Mouse (Mus musculus) skeletal muscle tissue, adult 2 months (tissue): ENCODE results near the gene Tnfaip6.
"Not testable (repeated sequence)": the region's sequence is repeated elsewhere in the genome, so short reads cannot be mapped to it uniquely, and the experiment has no call there.

Source experiments
- DNase-seq: peaks from one replicate; pipeline ENCODE4 v3.0.0-alpha.2; 2012; ENCODE audit warnings: low read depth, low spot score

Tnfaip6 gene

DNA sequence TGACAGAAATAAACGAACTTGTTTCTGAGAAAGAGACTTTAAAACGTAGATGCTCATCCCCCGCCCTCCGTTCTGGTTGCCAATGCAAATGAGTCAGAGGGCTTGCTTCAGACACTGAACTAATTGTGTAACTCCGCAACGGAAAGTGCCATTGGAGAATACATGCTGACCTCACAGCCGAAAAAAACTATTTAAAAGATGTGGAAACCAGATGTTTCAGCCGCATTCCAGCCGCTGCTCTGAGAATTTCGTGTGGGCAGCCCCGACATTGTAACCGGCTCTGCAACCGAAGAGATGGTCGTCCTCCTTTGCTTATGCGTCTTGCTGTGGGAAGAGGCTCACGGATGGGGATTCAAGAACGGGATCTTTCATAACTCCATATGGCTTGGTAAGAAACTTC lies at the start of gene Tnfaip6:
Tnfaip6 (plus strand) TSS at position 128 of the 400 bp plus-strand sequence.
- DNase-seq: peak; percentile 82

DNA sequence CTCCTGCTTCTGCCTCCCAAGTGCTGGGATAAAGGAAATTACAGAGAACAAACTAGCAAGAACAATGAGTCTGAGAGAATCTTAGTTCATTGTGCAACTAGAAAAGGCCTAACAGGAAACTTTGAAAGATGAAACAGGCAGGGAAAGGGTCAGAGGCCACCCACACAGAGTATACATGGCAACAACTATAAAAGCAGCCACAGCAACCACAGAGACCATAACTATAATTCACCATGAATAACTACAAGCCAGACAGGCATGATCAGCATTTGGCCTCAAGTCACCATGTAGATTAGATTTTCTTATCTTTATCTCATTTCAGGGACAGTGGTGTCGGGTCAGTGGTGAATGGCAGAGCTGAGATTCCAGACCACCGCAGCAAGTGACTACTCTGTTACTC lies 48.2 kb upstream of the Tnfaip6 start:
- DNase-seq: no peak

DNA sequence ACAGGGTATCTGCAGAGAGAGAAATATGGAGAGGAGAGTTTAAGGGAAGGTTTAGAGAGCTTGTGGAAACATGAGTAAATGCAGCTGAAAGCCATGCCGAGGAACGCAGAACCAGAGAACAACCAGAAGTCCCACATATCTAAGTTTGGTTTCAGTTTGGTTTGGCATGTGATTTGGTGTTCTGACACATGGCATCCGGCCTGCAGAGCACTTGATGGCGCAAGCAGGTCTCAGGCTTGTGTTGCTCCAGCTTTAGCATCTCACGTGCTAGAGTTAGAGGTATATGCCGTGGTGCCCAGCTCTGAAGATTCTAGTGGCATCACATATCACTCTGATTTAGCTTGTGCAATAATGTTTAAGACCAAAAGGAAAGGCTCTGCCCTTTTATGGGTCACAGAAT lies 46.4 kb upstream of the Tnfaip6 start:
- DNase-seq: no peak

DNA sequence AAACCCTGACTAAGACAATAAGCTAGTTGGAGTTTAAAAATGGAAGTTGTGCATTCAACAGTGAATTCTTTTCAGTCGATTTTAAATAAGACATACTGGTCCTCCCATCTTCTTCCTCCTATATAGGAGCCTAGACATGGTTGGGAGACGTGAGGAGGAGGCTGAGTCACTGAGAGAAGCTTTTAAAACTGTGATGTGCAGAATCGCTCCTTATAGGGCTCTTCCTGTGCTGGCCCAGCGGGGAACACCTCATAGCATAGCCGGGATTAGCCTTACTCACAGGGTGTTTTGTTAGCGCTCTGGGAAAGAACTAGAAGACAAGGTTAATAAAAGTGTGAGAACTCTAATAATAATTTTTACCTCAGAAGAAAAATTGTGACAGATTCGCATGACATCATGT lies 37.8 kb upstream of the Tnfaip6 start:
- no peak for DNase-seq

DNA sequence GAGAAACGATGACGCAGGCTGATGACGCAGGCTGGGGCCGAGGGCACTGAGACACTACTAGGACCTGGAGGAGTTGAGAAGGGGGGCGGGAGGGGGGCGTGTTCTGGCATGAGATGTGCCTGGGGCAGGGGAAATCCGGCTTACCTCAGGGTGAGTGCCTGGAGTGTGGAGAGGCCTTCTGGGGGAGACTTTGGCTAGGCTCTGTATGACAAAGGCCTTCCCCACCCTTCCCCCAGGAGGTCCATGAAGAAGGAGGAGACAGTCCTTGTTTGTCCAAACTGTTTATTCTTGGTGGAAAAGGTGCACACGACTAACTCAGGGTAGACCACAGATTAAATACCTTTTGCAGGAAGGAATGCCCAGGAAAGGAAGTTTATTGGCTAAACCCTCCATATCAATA lies 36.3 kb upstream of the Tnfaip6 start:
- DNase-seq: no peak

DNA sequence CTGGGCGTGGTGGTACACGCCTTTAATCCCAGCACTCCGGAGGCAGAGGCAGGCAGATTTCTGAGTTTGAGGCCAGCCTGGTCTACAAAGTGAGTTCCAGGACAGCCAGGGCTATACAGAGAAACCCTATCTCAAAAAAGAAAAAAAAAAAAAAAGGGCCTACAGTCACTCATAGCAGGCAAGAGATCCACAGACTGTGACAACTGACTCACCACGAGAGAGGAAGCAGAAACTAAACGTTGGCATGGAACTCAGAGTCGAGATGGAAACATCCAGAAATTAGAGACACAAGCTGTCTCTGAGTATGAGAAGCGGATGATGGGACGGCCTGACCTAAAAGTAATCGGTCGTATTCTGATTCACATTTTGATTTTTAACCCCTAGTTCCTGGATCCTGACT lies 35.5 kb upstream of the Tnfaip6 start:
- not testable (repeated sequence) for DNase-seq

DNA sequence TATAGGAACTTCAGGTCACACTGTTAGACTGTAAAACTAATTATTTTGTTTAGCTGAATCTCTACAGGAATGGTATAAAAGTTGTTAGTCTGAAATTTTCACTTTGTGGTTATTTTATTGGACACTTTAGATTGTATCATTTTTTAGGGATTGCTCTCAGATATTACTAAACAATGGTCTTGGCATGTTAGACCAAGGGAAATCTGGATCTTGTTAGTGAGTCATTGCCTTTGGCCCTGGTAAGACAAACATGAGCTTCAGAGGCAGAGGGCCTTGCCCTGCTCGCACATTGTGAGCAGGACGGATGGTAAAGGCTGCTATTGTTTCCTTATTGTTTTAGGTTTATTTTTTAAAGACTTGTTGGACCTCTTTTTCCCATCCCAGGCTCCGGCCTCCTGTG lies 31.4 kb upstream of the Tnfaip6 start:
- DNase-seq: peak; percentile 64

DNA sequence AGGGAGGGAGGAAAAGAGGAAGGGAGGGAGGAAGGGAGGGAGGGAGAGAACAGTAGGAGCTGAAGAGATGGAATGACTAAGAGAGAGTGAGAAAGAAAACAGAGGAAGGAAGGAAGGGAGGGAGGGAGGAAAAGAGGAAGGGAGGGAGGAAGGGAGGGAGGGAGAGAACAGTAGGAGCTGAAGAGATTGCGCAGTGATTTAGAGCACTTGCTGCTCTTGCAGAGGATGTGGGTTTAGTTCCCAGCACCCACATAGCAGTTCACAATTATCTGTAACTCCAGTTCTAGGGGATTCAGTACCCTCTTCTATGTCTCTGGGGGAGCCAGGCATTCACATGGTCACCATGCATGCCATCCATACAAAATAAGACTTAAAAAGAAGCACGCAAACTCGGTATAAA lies 26.0 kb upstream of the Tnfaip6 start:
- DNase-seq: not testable (repeated sequence)

DNA sequence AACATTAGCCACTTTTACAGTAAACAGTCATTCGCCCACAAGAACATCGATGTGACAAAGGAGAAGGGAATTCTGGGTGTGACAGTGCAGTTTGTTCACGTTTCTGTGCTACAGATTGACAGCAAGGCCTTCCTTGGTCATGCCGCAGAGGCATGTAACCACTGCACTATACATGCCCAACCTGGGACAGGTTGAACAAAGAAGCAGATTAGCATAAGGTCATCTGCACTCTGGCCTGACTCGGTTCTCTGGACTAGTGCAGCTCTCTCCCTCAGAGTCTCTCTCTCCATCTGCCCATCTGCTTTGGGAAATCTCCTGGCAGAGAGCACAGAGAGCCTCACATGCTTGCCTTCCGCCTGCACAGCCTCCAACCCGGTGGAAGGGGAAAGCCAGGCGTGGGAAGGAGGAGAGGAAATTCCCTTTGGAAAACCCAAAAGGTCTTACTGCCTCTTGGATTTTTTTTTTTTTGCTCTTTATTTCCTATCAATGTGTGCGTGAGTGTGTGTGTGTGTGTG lies 24.4 kb upstream of the Tnfaip6 start:
- DNase-seq: peak; percentile 30

DNA sequence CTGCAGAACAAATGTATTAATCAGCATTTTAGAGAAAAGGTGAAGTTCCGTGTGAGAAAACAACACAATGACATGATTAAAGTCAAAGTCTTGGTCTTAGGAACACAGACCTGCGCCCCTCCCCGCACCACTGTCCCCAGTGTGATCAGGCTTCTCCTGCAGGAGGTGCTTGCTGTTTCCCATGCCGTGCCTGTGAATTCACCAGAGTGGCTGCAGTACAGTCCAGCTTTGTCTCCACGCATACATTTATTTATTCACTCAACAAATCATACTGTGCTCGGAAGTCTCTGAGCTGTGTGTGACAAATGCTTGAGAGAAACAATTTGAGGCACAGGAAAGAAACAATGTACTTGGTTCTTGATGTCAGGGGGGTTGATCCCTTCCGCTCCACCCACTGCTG lies 21.4 kb upstream of the Tnfaip6 start:
- no peak for DNase-seq

DNA sequence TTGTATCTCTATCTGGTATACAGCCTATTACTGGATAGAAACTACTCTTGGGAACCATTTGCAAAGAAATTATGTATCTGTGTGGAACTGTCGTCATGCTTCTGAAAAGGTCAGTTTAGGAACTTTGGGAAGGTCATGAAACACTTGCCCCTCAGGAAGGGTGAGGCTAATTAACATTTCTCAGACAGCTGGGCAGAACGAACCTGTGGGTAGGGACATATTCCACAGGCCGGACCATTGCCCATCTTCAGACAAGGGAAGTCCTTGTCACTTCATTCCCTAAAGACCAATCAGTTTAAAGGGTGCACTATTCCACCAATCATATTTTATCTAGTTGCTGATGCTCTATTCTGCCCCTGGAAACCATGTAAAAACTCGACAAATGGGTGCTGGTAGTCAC lies 10.7 kb upstream of the Tnfaip6 start:
- DNase-seq: no peak

DNA sequence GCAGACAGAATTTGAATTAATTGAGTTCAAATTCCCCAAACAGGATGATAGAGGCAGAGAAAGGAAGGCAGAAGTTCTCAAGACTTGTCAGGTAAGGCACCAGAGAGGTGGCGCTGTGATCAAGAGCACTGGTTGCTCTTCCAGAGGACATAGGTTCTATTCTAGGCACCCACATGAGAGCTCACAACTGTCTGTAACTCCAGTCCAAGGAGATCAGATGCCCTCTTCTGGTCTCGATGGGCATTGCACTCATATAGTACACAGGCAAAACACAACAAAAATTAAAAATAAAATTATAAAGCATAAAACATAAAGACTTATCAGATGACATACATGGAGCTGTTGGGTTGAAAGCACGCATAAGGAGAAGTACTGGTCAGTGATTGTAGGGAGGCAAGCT lies 8.4 kb upstream of the Tnfaip6 start:
- no peak for DNase-seq

DNA sequence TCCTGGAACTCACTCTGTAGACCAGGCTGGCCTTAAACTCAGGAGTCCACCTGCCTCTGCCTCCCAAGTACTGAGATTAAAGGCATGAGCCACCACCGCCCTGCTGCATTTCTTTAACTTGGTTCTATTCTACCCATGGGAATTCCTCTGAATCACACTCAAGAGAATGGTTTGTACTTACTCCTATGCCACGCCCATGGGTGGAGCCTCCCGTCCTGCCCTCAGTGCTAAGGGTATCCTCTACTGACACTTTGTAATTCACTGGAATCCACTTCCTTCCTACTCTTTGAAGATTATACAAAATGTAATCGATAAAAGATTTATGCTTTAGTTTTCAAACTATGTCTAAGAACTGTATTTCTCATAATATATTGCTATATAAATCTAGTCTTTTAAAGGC lies 6.3 kb upstream of the Tnfaip6 start:
- no peak for DNase-seq

DNA sequence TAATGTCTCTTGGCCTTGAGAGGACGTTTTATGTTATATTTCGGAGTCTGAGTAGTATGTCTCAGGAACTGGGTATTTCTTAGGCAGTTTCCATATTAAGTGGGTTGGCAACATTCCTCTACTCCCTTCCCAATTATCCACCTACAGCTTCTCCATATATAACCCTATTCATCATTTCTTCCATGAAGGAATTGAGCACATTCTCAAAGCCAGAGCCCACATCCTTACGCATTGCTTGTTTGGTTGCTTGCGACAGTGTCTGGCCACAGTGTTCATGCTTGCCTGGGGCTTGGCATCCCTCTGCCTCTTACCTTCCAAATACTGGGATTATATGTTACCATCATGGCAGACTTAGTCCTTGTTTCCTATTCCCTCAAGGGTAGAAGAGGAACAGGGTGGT lies 3.2 kb upstream of the Tnfaip6 start:
- DNase-seq: no peak

DNA sequence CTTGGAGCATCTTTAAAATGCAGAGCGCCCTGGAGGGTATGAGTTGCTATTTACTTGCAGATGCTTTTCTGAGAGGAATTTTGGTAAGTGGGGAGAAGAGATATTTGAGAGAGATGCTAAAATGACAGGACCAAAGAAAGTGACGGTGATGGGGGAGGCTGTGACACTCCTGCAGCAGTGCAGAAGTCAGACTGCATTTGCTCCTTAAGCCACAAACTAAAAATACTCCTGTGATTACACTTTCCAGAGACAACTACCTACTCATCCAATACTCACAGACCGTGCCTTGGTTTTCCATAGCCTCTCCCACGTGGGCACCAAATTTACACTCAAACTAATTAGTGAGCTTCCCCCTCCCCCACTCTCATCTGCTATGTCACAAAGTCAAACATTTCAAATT lies 2.7 kb upstream of the Tnfaip6 start:
- no peak for DNase-seq

DNA sequence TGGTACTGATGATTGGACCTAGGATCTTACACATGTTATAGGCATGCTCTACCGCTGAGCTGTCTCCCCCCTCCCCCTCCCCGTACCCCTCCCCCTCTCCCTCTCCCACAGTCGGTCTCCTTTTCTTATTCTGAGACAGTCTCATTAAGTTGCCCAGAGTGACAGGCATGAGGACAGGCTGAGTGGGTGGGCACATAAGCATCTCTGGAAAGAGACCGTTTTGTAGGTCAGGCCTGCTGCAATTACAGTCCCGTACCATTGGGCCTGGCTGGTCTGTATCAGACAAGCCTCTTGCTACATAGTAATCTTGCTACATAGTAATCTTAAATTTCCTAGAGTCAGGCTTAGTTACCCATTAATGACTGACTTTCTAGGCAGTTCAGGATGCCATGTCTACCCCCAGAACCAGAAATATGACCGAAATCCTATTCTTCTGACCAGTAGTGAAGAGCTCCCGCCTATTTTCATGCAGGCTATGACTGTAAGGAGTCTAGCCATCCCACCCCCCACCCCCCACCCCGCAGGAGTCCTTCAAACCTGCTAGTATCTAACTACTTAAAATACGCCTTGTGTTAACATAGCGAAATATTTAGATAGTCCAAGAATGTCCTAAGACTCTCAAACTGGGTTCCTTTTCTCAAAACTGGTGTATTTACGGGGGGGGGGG lies 747 bp upstream of the Tnfaip6 start:
- DNase-seq: no peak

DNA sequence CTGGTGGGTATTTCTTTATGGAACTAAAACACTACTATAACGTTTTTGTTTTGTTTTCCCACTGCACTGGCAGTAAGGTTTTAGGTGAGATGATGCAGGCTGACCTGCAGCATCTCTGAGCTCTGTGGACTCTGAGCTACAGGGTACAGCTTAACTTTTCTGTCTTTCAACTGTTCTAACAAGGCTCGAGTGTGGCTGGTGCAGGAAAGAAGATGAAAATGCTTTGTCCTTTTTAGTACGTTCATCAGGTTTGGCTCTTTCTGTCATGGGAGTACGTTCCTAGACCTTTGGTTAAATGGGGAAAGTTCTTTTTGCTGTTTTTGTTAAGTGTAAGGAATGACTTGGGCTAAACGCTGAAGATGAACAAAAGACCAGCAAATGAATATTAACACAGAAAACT lies 749 bp downstream of the Tnfaip6 start:
- DNase-seq: no peak

DNA sequence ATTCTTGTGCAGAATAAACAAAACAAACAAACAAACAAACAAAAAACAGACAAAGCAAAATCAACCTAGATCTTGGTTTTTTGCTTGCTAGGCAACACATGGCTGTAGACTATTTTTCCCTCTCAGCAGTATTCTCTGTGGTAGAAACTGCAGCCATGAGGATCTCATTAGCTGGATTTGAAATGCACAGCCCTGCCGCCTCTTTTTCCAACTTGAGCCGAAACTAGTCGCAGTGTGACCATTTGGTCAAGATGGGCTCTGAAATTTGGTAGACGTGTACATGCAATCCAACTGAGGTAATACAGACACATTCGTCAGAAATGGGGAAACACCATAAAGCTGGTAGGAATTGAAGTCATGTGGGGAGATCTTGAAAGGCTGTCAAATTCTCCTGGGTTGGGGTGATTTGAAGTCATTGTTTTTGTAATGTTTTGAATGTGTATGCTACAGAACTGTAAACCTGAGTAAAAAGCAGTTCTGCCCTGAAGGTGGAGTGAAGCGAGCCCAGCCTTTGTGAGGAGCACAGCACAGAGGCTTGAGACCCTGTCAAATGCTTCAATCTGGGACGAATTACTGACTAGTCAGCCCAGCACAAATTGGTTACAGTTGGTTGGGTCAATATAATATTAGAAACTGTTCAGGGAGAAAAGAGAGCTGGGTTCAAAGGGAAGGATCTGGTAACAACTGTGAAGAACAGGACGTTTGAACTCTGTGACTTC lies 1.4 kb downstream of the Tnfaip6 start:
- DNase-seq: no peak

DNA sequence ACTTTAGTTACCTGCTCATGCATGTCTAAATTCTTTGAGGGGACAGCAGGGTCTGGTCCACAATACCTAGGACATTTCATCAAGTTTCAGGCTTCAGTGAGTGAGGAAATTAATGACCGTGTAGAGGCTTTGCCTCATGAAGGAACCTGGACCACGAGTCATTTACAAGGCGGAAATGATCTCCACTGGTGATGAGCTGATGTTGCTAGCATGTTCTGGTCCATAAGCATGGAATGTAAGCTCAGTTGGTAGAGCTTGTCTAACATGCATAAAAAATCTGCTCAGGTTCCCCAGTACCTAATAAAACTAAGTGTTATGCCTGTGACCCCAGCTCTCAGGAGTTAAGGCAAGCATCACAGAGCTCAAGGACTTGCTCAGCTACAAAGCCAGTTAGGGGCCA lies 4.3 kb downstream of the Tnfaip6 start:
- DNase-seq: no peak

DNA sequence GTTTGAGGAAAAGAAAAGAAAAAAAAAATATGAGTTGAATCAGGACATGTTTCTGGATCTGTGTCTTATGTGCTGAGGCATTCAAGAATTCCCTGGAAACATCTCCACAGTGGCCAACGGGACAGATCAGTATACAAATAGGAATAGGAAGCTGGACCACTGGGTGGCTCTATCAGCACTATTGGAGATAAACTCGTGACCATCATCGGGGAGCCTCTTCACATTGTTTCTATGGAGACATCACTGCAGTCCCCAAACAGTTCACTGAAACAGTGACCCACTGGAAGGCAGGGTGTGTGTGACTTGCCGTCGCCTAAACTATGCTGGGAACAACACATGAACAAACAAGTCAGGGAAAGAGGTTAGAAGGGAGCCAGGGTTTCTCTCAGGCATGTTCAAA lies 4.9 kb downstream of the Tnfaip6 start:
- peak; percentile 13 for DNase-seq

DNA sequence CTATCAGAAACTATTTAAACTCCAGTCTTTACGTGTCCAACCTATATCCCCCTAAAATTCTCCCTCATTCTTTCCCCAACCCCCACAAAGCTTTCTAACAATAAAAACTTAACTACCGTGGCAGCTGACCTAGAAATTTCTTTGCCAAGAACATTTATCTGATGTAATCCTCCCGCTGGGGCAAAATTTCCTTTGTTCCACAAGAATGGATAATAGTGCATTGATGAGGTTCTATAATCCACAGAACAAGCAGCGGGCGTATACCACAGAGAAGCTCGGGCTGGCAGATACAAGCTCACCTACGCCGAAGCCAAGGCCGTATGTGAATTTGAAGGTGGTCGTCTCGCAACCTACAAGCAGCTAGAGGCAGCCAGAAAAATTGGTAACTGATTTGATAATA lies 5.7 kb downstream of the Tnfaip6 start:
- no peak for DNase-seq

DNA sequence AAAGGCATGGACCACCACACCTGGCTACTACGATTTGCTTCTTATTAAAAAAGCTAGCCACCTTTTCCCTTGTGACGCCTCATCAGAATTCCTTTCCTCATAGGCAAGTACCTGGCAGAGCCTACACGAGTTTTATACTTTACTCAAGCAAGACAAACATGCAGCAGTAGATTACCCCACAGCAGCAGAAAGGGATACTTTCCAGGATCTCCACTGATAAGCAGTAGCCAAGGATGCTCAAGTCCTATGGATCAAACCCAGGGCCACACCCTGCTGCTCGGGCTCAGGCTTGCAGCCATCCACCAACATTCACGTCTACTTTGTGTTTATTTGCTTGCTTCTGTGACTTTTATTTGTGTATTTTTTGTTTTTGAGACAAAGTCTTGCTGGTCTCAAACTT lies 8.2 kb downstream of the Tnfaip6 start:
- no peak for DNase-seq

DNA sequence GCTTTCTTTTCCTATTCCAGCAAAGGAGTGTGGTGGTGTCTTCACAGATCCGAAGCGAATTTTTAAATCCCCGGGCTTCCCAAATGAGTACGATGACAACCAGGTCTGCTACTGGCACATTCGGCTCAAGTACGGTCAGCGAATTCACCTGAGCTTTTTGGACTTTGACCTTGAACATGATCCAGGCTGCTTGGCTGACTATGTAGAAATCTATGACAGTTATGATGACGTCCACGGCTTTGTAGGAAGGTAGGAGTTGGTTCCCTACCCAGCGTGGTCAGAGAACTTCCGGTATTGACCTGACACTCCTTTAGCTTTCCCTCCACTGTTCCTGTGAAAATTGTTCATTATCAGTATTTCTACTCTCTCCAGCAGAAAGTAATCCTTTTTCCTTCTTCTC lies 13.0 kb downstream of the Tnfaip6 start:
- DNase-seq: no peak
